Mouse (Mus musculus) fat pad, adult 2 months (tissue): Measurements from ENCODE around the gene Olfr314.
"Not testable (repeated sequence)": the region's sequence is repeated elsewhere in the genome, so short reads cannot be mapped to it uniquely, and the experiment has no call there.

Experiments used
- DNase-seq: peaks from one replicate; pipeline ENCODE4 v3.0.0-alpha.2; 2011; ENCODE audit warnings: low read depth, low spot score; ENCODE audit errors: extremely low read depth

The Olfr314 gene

GRCm38 (mm10) chr11:58829764-58830163, 47.0 kb downstream of the Olfr314 start:
- DNase-seq: no peak

- not testable (repeated sequence) for DNase-seq
These were observed 49.8 kb downstream of the Olfr314 start for GRCm38 (mm10) chr11:58832541-58832940.
